Mouse (Mus musculus) right cerebral cortex, adult 18-20 months (tissue): ENCODE measurements around the gene Pomt2.

Source experiments
- DNase-seq: peaks from one replicate; pipeline ENCODE4 v3.0.0; 2022; ENCODE audit warnings: mixed read lengths

Gene Pomt2

GRCm38 (mm10) chr12:87127256-87127655 lies 20.5 kb downstream of the Pomt2 start:
- DNase-seq: no peak

GRCm38 (mm10) chr12:87121918-87122589 lies 25.7 kb downstream of the Pomt2 start:
- DNase-seq: no peak

- DNase-seq: no peak
Measured at GRCm38 (mm10) chr12:87107357-87107977, 40.3 kb downstream of the Pomt2 start.

- no peak for DNase-seq
Measured at GRCm38 (mm10) chr12:87104796-87105195, 43.0 kb downstream of the Pomt2 start.

- DNase-seq: no peak
Measured at GRCm38 (mm10) chr12:87103471-87103870, 44.3 kb downstream of the Pomt2 start.

GRCm38 (mm10) chr12:87102165-87102631 lies 45.6 kb downstream of the Pomt2 start, which contains the start of gene Ngb:
TSS of gene Ngb (minus strand) at chr12:87102539.
- no peak for DNase-seq

- no peak for DNase-seq
Measured at GRCm38 (mm10) chr12:87100331-87100730, 47.4 kb downstream of the Pomt2 start.

- no peak for DNase-seq
Measured at GRCm38 (mm10) chr12:87093671-87094070, 54.1 kb downstream of the Pomt2 start.

- no peak for DNase-seq
Measured at GRCm38 (mm10) chr12:87093249-87093648, 54.5 kb downstream of the Pomt2 start.

- DNase-seq: no peak
Measured at GRCm38 (mm10) chr12:87091916-87092315, 55.9 kb downstream of the Pomt2 start.

GRCm38 (mm10) chr12:87089701-87090100 lies 58.1 kb downstream of the Pomt2 start:
- DNase-seq: no peak

GRCm38 (mm10) chr12:87089255-87089654 lies 58.5 kb downstream of the Pomt2 start:
- no peak for DNase-seq

GRCm38 (mm10) chr12:87088331-87088730 lies 59.4 kb downstream of the Pomt2 start:
- no peak for DNase-seq

GRCm38 (mm10) chr12:87087236-87087635 lies 60.5 kb downstream of the Pomt2 start:
- no peak for DNase-seq

- no peak for DNase-seq
Measured at GRCm38 (mm10) chr12:87082797-87083196, 65.0 kb downstream of the Pomt2 start.

- no peak for DNase-seq
Measured at GRCm38 (mm10) chr12:87076610-87077009, 71.2 kb downstream of the Pomt2 start.

GRCm38 (mm10) chr12:87070520-87070919 lies 77.2 kb downstream of the Pomt2 start:
- no peak for DNase-seq

GRCm38 (mm10) chr12:87066429-87066828 lies 81.3 kb downstream of the Pomt2 start:
- DNase-seq: no peak

- no peak for DNase-seq
Measured at GRCm38 (mm10) chr12:87065446-87065845, 82.3 kb downstream of the Pomt2 start.

- no peak for DNase-seq
Measured at GRCm38 (mm10) chr12:87057066-87057465, 90.7 kb downstream of the Pomt2 start.
